Mouse (Mus musculus) liver (tissue): ENCODE data around the gene Tfrc.
A peak's percentile ranks its signal among the peaks of the same experiment; 100 is the strongest.

Experiments used
- DNase-seq: peaks from one replicate; pipeline ENCODE4 v3.0.0-alpha.2; 2020; ENCODE audit warnings: mixed read lengths

The Tfrc gene

DNA sequence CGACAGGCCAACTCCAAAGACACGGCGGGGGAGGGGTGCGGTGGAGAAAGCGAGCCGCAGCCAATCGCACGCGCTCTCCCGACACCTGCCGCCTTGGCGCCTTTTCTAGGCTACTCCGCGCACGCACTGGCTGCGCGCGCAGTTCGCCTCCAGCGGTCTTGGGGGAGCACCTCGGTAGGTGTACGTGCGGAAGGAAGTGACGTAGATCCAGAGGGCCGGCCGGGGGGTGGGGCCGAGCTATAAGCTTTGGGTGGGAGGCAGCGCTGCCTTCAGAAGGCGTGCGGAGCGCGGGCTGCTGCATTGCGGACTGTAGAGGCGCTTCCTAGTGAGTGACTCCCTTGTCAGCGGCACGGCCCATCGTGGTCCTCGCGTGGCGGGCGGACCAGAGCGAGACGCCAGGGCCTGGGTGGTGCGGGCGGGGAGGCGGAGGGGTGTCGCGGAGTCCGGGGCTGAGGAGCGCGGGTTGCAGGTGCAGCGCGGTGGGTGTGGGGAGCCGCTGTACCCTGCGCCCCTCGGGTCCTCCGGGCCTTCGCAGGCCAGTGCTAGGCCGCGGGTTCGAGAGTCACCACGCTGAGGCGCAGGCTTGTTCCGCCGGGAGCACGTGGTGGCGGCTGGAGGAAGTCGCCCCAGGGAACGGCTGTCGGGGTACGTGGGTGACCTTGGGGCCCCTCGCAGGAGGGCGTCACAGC lies at the start of gene Tfrc:
Tfrc (plus strand) TSS at position 209 of the 689 bp plus-strand sequence.
- DNase-seq = peak; percentile 100

DNA sequence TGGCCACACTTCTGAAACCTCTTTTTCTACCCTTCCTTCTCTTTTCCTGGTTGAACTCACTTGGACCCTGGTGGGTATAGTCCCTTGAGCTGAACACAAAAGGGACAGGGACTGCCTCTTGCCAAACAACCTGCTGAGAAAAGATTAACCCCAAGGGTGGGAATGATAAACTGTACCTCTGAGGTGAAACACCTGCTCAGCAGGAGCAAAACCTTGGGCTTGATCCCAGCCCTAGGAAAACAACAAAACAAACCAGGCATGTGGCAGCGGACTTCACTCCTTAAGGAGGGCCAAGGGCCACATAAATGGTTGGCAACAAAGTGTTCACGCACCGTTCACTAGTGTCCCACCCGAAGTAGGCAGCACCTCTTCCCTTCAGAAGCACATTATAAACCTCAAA lies 49.2 kb upstream of the Tfrc start:
- DNase-seq = no peak

DNA sequence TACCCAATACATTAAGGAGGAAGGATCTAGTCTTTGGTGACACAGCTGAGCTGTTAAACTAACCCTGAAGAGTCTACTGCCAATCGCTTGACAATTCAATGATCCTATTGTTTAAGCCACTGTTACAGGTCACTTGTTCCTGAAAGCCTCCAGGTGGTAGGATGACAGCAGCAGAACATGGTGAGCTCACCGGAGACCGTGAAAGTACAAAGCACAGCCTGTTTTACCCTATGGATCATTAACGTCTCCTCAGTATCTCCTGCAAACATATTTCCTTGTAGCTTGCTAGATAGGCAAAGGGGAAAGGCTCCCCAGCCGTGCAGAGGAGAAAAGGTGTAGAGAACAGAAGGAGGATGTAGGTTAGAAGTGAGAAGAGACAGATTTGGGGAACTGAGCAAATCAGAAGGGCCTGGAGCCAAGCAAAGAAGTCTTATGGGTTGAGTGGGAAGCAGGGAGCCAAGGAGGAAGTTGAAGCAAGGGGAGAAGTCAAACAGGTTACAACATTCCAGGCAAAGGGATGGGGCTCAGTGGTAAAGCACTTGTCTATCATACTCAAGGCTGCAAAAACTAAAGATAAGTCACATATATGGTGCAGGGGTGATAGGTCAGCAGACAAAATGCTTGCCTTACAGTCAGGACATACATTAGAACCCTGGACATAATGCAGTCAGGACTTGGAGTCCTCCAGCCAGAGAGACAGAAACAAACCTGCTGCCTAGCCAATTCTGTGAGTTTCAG lies 45.5 kb upstream of the Tfrc start:
- no peak for DNase-seq

DNA sequence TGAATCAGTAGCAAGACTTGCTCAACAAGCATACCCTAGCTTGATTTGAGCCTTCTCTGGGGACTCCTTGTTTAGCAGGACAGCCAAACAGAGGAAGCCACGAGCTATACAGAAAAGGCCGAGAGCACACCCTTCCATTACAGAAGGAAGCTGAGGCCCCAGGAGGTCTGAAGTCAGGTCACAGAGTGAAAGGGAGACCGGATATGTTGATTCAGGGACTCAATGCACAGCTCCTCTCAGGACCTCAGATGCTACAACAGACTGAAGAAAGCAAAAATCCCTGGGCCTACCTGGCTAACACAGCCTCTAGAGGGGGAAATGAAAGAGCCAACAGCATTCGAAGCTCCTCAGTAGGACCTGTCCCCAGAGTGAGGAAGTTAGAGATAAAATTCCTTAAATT lies 41.4 kb upstream of the Tfrc start:
- no peak for DNase-seq

DNA sequence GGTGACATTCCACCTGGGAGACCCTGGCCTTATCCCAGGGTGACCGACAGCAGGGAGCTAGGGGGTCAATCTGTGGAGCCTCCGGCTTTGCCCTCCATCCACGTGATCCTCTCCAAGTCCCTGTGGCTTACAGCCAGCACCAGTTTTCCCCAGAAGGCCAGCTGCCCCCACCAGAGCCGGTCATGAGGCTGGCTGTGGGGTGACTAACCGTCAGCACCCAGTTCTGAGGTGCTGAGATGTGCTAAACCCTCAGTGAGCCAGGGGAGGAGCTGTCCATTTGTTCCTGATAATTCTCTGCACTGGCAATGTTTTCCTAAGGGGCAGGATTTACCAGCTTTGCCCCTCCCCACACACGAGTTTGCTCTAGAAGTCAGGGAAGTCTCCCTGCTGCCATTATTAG lies 40.3 kb upstream of the Tfrc start:
- no peak for DNase-seq

DNA sequence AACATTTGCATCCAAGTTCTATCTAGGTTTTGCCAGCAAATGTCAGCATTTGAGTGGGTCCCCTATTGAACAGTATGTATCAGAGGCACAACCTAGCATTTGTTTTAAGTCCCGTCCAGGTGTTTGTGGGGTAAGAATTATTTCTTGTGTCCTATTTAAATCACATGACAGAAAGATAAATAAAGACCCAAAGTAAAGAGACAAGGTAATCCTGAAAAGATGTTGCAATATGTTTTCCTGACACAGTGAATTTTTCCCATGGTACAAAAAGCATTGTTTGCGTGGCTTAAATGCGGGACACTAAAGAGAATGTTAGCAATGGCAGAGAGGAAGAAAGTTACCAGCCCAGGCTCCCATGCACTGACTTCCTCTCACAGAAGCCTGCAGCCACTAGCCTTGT lies 38.7 kb upstream of the Tfrc start:
- DNase-seq = no peak

DNA sequence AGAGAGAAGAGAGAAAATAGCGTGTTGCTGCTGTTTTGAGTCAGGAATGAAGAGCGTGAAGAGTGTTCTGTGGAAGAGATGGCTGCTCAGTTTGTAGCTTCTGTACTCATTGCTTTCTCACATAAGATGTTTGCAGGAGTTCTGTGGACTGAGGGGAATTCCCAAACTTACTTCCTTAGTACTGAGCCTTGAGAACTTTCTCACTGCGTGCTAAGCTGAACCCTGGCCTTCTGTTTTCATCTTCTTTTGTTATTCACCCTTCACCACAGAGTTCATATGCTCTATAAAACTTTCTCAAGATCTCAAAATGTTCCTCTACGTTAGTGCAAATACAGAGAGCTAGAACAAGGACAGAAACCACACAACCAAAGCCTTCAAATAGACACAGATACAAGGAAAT lies 36.2 kb upstream of the Tfrc start:
- no peak for DNase-seq

DNA sequence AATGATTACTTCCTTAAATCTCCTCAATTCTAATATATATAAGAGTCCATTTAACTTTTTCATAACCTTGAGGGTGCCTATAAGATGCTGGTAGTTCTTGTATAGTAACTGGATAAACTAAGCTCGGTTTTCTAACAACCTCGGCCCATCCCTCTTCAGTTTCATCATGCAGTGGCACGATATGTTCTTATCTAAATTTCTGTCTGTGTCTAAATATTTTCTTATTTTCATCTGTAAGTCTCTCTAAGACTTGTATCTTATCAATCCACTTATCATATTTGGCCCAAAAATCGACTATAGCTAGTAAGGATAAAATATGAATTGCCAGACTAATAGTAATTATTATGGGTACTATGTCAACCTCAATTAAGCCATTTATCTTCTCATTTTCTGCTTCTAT lies 22.2 kb upstream of the Tfrc start:
- DNase-seq = no peak

DNA sequence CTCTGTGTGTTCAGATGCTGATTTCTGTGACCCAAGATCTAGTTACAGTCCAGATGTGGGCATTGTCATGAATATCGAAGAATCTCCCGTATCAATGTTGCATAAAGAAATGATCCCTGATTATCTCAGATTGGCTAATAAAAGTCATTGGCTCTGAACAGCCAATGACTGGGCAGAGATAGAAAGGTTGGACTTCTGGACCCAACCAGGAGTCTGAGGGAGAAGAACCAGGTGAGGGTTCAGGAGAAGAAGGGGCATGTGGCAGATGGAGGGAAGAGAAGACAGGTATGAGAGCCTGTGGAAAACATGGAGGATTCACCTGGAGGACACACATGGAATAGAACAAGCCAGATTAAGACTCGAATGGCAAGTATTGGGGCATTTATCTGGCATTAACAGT lies 20.2 kb upstream of the Tfrc start:
- no peak for DNase-seq

DNA sequence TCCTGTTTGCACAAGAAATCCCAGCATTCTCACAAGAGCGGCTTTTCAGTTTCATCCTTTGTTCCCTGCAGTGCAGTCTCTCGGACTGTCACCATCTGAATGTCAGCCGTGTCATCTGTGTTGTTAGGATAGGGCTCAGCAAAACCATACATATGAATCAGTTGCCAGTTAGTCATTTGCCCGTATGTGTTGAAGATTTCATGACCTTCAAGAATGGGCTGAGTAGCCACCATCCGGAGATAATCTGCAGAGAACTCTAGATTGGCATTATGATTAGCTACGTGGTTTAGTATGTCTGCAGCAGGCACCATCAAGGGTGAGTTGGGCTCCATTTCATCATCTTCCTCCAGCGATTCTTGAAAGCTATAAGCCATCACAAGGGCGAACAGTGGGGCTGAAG lies 17.2 kb upstream of the Tfrc start:
- DNase-seq = no peak

DNA sequence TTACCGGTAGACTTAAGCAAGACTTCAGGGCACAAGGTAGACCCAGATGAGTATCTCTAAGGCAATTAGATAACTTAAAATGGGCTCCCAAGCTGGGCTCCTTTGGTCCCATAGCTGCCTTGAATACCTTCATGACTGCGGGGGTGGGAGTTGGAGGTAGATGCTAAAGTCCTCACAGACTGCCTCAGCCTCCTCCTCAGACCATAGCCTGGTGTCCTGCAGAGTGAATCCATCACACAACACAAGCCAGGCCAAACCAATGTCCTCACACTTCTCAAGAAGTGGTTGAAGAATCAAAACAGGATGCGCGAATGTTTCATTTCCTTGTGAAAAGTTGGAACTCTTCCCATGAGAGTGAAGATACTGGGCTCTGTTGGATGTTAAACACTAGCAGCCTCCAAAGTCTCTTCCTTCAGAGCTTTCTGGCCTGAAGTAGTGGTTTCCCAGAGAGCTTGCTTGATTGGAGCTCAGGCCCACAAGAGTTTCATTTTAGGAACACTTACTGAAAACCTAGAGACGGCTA lies 15.4 kb upstream of the Tfrc start:
- DNase-seq = no peak

DNA sequence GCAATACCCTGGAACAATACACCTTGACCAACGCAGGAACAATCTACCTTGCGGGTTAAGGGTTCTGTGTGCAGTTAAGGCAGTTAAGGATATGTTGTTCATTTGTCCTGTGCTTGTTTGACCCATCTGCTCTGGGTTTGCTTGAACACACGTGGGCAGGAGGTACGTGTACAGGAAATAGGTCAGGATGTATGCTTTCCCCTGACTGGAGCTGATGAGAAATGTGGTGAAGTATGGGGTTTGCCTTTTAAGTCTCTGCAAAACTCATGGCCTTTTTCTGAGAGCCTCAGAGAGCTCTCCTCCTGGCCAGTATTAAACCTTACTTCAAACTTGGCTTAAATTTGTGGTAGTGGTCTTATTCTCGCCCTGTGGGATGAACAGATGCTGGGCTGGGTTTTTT lies 14.8 kb upstream of the Tfrc start:
- no peak for DNase-seq

DNA sequence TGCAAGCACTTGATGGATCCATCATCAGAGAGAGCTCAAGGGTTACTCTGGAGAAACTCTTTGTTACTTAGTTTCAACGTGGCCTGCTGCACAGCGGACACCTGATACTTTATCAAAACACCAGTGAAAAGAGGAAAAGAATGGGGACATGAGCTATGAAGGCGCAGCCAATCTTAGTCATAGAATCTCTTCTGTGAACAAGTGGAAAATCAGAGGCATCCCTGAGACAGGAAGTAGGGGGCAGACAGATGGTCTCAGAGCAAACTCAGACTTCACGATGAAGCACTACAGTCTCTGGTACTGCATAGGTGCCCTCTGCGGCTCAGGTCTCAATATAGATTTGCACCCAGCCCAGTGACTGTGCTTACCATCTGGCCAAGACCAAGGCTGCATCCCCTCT lies 14.0 kb upstream of the Tfrc start:
- DNase-seq = no peak

DNA sequence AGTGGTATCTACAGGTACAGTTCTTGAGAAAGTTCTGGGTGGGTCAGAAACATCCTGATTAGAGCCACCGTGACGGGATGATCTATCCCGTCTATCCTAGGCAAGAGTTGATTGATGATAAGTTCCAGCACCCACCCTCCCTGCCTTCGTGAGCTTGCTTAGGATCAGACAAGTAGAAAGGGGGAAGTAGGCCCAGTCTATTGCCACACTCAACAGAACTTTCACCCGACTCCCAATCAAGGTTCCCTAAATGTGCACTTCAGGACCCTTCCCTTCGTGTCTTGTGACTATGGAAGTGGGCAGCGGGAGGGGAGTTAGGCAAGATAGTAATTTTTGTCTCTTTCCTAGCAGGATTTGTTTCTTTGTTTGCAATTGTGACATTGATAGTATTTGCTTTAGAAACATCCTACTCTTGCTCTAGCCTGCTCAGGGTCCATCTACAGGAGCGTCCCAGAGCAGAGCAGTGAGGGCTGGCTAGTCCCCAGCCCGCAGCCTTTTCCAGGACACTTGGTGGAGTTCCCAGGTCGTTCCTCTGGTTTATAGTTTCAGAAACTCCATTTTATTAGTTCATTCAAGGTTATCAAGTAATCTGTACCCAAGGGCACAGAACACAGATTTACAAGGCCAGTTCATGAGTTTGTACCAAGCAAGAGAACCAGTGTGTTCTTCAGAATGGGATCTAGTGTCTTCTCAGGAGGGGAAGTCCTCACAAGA lies 13.4 kb upstream of the Tfrc start:
- no peak for DNase-seq

DNA sequence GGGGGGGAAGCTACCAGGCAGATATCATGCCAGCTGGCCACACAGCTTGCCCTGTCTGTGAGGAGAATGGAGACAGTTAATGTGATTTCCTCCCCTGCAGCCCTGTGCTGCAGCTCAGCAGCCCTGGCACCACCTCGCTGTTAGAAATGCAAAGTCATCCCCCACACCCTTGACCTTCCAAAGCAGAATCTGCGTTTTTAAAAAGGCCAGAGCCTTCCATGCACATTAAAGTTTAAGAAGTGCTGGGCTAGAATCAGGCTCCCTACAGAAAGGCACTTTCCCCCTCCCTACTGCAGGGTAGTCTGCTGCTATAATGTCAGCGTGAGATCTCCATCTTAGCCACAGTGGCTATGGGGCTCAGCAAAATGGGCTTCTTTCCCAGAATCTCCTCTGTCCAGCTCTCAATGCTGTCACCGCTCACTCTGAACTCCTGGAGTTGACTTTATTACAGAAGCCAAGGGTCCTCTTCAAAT lies 10.8 kb upstream of the Tfrc start:
- DNase-seq = peak; percentile 74

DNA sequence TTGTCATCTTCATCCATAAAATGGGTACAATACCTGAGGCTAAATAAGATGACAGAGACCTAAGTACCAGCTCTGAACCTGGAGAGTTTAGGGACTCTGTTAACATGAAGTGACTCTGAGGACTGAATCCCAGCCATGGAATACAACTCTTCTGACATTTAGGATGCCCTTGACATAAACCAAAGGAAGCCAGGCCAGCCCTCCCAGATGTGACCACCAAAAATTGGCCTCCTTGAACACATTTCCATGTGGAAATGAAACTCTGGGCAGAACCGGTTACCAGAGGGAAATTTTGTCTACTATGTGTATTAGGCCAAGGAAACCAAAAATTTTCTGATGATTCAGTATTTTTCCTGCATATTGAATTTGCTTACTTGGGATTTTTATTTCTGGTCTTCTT lies 9.6 kb upstream of the Tfrc start:
- DNase-seq = no peak

DNA sequence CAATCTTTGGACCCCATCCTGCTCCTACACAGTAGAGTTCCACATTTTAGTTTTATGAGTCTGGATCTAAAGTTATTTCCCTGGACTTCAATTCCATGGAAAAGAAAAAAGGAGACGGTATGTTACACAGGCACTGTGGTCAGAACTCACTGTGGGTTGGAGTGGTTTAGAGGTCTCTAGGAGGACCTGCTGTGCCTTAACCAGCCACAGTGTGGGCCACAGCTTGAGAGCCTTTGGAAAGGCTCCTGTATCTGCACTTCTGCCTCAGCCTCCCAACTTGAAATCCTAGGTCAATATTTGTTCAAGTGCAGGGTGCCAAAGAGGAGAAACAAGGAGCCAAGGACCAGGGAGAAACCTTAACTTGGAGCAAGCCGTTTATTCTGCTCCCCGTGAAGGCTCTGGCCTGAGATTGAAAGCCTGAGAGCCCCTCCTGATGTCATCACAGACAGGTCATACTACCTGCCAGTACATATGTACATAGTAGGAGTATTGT lies 6.5 kb upstream of the Tfrc start:
- DNase-seq = no peak

DNA sequence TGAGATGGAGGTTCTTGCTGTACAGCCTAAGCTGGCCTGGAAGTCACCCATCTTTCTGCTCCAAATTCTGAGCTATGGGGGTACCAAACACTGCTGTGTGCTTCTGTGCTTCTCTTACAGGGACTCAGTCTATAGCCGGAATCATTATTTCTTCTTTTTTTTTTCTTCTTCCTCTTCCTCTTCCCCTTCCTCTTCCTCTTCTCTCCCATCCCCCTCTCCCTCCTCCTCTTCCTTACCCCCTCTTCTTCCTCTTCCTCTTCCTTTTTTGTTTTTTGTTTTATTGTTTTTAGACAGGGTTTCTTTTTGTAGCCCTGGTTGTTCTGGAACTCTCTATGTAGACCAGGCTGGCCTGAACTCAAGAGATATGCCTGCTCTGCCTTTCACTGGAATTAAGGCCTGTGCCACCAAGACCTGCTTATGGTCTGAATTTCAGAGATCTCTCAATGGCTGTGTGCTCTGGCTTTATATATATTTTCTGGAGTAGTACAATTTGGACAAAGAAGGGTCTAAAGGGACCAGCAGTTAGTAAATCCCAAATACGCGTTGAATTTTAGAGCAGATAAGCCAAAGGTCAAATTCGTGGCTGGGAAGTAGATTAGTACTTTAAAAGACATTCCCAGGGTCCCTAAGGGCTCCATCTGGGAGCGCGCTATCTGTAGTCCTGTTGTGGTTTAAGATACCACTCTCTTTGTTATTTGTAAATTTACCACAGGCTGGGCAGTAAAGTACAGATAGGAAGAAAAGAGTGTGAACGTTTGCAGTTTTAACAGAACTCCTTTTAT lies 967 bp upstream of the Tfrc start:
- DNase-seq = peak; percentile 25

DNA sequence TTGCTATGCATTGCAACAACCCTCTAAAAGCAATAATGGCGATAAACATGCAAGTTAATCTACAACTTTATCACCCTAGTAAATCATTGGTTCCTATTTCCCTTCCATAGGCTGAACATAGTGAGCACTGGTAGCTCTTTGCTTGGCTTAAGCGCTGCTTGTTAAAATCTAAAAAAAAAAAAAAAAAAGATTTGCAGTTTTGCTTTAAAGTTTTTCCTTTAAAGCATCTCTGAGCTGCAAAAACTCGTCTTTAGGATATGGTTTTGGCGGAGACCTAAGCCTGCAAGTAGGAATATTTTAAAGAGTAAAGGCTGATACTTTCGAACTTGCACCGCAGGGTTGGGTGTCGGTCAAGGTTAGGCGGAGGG lies 392 bp upstream of the Tfrc start:
- no peak for DNase-seq

DNA sequence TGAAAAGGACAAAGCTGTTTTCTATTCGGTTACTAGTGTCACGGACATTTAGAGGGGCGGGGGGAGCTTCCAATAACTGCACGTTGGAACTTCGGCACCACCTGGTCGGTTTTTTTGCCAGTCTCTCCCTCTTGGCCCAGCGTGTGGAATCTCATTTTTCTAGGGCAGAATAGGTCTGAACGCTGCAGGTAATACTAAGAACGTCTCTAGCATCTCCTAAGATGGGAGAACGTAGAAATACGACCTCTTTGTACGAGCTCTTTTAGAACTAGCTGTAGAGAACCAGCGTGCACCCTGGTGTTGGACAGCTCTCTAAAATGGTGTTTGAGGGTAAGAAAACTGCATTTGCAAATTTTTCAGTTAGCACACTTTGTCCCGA lies 670 bp downstream of the Tfrc start:
- peak; percentile 21 for DNase-seq

DNA sequence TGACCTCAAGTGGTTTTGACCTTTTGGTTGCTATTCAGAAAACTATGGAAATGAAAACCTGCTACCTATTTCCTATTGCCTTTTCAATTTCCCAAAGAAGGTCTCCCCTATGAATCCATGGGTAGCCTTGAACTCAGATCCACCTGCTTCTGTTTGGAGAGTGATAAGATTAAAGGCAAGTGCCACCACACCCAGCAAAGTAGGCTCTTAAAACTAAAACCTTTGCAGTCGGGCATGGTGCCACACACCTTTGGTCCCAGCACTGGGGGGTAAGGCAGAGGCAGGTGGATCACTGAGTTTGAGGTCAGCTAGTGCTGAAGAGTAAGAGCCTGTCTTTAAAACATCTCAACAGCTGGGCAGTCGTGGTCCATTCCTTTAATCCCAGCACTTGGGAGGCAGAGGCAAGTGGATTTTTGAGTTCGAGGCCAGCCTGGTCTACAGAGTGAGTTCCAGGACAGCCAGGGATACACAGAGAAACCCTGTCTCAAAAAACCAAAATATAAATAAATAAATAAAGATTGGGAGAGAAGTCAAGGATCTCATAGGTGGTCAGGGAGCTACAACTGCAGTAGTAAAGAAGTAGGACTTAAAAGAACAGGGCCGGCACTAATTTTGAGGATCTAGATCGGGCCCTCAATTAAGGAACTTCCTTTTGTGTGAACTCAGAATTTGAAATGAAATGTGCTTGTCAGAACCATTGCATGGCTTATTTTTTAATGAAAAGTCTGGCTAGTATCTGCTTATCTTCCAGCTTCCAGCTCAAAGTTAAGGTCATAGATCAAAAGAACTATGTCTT lies 1.9 kb downstream of the Tfrc start:
- DNase-seq = peak; percentile 72

DNA sequence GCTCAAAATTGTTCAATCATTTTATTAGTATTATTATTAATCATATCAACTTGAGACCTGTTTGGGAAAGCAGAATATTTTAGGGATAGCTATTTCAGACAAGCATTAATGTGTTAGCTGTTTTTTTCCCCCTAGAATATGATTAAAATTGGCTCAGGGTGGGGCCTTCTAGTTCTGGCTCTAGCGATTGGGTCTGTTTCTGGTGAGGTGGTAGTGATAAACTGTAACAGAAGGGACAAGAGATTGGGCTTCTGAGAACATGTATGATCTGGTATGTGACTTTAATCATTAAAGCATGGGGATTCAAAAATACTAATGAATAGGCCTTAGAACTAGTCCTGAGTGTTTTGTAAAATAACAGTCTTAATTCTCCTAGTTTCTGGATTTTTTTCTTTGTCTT lies 3.3 kb downstream of the Tfrc start:
- peak; percentile 56 for DNase-seq
